Mouse (Mus musculus): ENCODE measurements around the gene Nfkbiz. TPM values are rescaled to one million over a fixed set of nuclear protein-coding genes. Genes with fewer than 3 reads are reported as not detected.

The Nfkbiz gene
- polyA plus RNA-seq, 2 experiments: 1.7 to 2.4 TPM

DNA sequence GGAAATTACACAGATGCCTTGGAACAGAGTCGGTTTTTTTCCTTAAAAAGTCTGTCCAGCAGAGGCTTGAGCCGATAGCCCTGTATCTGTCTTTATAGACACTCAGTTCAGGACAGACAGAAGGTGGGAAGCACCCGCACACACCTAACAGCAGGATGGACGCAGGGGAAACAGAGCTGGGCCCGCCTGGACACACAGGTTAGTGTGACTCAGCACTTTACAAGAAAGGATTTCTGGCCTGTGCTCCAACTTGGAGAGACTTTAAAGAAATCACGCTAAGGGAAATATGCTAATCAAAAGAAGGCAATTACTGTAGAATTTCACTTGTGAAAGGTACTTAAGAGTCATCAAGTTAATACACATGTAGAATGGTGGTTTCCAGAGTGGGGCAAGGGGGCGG, 54.3 kb downstream of the Nfkbiz start:
- H3K4me3 ChIP-seq (ENCODE audit: insufficient read depth in 1 of 2, low read depth in 2 of 2, low read length in 2 of 2): no peak overlapping the region
- peaks cover 0 to 3% of the 10 kb centered on the region in 2 experiments; a peak in 1 of 4 replicates for H3K4me1 ChIP-seq (replicated peaks; ENCODE audit: control insufficient read depth in 2 of 2, insufficient read depth in 2 of 2, low read length in 1 of 2)
- no peak for DNase-seq (ENCODE audit: low read depth in 3 of 3, low spot score in 3 of 3)
- H3K9me3 ChIP-seq (ENCODE audit: control insufficient read depth, low read length): no peaks in the 10 kb centered on the region
- TF ChIP-seq EP300 (IDR thresholded peaks at IDR 0.05; ENCODE audit: low read depth) (no peak), CTCF (IDR thresholded peaks at IDR 0.05; ENCODE audit: low read depth) (no peak)
- H3K27me3 ChIP-seq (ENCODE audit: control insufficient read depth, insufficient read depth, low read length): no peaks in the 10 kb centered on the region
- H3K27ac ChIP-seq: no peak overlapping the region
- ATAC-seq (ENCODE audit: insufficient read depth): no peak
- H3K9ac ChIP-seq (replicated peaks): no peak overlapping the region
- 72% methylated on average over 7 of the region's 7 CpGs for WGBS (ENCODE audit: insufficient replicate concordance)
- no peaks in the 10 kb centered on the region for H3K36me3 ChIP-seq (replicated peaks; ENCODE audit: control insufficient read depth, insufficient read depth, low read depth)
- H3K4me2 ChIP-seq (ENCODE audit: low read depth): no peak overlapping the region

DNA sequence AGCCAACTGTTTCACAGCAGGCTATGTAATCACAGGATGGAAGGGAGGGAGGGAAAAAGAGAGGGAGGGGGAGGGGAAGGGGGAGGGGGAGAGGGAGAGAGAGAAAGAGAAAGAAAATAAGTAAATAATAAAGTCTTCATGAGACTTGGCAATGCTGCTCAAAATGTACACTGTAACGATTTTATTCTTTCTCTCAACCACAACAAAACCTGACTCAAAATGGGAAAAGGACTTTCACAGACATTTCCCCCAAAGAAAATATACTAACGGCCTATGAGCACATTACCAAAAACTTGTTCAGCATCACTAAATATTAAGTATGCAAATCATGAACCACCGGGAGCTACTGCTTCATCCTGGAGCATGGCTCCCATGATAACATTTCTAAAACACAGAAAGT, 54.8 kb downstream of the Nfkbiz start:
- Histone ChIP-seq H3K4me1 (replicated peaks; ENCODE audit: control insufficient read depth in 2 of 2, insufficient read depth in 2 of 2, low read length in 1 of 2) (peaks cover 0 to 3% of the 10 kb centered on the region in 2 experiments; a peak in 1 of 4 replicates), H3K27me3 (ENCODE audit: control insufficient read depth, insufficient read depth, low read length) (no peaks in the 10 kb centered on the region), H3K4me3 (ENCODE audit: insufficient read depth in 1 of 2, low read depth in 2 of 2, low read length in 2 of 2) (no peak overlapping the region), H3K9ac (replicated peaks) (no peak overlapping the region), H3K9me3 (ENCODE audit: control insufficient read depth, low read length) (no peaks in the 10 kb centered on the region), H3K4me2 (ENCODE audit: low read depth) (no peak overlapping the region), H3K36me3 (replicated peaks; ENCODE audit: control insufficient read depth, insufficient read depth, low read depth) (no peaks in the 10 kb centered on the region), H3K27ac (no peak overlapping the region)
- TF ChIP-seq CTCF (IDR thresholded peaks at IDR 0.05; ENCODE audit: low read depth) (no peak), EP300 (IDR thresholded peaks at IDR 0.05; ENCODE audit: low read depth) (no peak)
- no peak for DNase-seq (ENCODE audit: low read depth in 3 of 3, low spot score in 3 of 3)
- 56% methylated on average over 3 of the region's 3 CpGs for WGBS (ENCODE audit: insufficient replicate concordance)
- no peak for ATAC-seq (ENCODE audit: insufficient read depth)

DNA sequence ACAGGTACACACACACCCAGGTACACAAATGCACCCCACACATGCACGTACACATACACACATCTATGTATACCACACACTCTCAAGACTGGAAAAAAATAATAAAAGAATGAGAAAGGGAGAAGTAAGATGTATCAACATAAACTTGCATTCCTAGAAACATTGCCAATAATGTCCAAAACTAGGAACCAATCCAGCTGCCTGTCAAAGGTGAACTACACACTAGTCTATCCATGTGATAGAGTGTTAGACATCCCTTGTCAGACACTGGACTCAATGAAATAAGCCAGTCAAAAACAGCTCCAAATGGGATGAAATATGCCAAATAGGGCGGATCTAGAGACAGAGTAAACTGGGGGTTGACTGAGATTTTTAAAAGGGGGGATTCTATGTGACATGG, 55.8 kb downstream of the Nfkbiz start:
- no peak for TF ChIP-seq EP300 (IDR thresholded peaks at IDR 0.05; ENCODE audit: low read depth)
- TF ChIP-seq CTCF (IDR thresholded peaks at IDR 0.05; ENCODE audit: low read depth): no peak
- H3K4me1 ChIP-seq (replicated peaks; ENCODE audit: control insufficient read depth in 2 of 2, insufficient read depth in 2 of 2, low read length in 1 of 2): peaks cover 0 to 3% of the 10 kb centered on the region in 2 experiments; a peak in 1 of 4 replicates
- DNase-seq (ENCODE audit: low read depth in 3 of 3, low spot score in 3 of 3) (no peak), ATAC-seq (ENCODE audit: insufficient read depth) (no peak)
- no peaks in the 10 kb centered on the region for H3K27me3 ChIP-seq (ENCODE audit: control insufficient read depth, insufficient read depth, low read length)
- H3K4me3 ChIP-seq (ENCODE audit: insufficient read depth in 1 of 2, low read depth in 2 of 2, low read length in 2 of 2): no peak overlapping the region
- H3K9me3 ChIP-seq (ENCODE audit: control insufficient read depth, low read length): no peaks in the 10 kb centered on the region
- H3K27ac ChIP-seq: no peak overlapping the region
- no peak overlapping the region for H3K4me2 ChIP-seq (ENCODE audit: low read depth)
- WGBS (ENCODE audit: insufficient replicate concordance): 50% methylated on average over 2 of the region's 2 CpGs
- H3K36me3 ChIP-seq (replicated peaks; ENCODE audit: control insufficient read depth, insufficient read depth, low read depth): no peaks in the 10 kb centered on the region
- no peak overlapping the region for H3K9ac ChIP-seq (replicated peaks)

DNA sequence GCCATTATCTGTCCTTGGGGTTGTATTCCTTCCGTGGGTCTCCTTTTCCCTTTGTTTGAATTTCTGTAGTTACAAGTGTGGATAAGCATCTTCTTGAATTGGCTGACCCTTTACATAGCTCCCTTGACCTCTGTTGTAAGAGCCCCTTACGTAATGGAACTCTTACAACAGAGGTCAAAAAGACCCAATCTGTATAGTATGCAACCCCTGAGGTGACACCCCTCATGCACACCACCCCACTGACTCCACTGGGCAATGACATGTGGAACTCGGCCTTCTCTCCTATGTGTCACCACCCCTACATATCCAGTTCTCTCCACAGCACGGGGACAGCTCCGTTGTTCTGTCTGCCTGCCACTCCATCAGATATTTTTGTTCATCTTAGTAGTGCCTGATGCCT, 56.9 kb downstream of the Nfkbiz start:
- Histone ChIP-seq H3K27me3 (ENCODE audit: control insufficient read depth, insufficient read depth, low read length) (no peaks in the 10 kb centered on the region), H3K36me3 (replicated peaks; ENCODE audit: control insufficient read depth, insufficient read depth, low read depth) (no peaks in the 10 kb centered on the region), H3K9me3 (ENCODE audit: control insufficient read depth, low read length) (no peaks in the 10 kb centered on the region), H3K4me3 (ENCODE audit: insufficient read depth in 1 of 2, low read depth in 2 of 2, low read length in 2 of 2) (no peak overlapping the region), H3K9ac (replicated peaks) (no peak overlapping the region), H3K4me1 (replicated peaks; ENCODE audit: control insufficient read depth in 2 of 2, insufficient read depth in 2 of 2, low read length in 1 of 2) (peaks cover 0 to 3% of the 10 kb centered on the region in 2 experiments; a peak in 1 of 4 replicates), H3K4me2 (ENCODE audit: low read depth) (no peak overlapping the region), H3K27ac (no peak overlapping the region)
- TF ChIP-seq EP300 (IDR thresholded peaks at IDR 0.05; ENCODE audit: low read depth): no peak
- TF ChIP-seq CTCF (IDR thresholded peaks at IDR 0.05; ENCODE audit: low read depth): no peak
- WGBS (ENCODE audit: insufficient replicate concordance): 47% methylated on average over 5 of the region's 5 CpGs
- peak; percentile 4 to 25 (median 20) for DNase-seq (ENCODE audit: low read depth in 3 of 3, low spot score in 3 of 3)
- peak; percentile 74 for ATAC-seq (ENCODE audit: insufficient read depth)

GRCm38 (mm10) chr16:55780958-55781558, 57.6 kb downstream of the Nfkbiz start:
- Histone ChIP-seq H3K27me3 (ENCODE audit: control insufficient read depth, insufficient read depth, low read length) (no peaks in the 10 kb centered on the region), H3K27ac (no peak overlapping the region)
- 41% methylated on average over 5 of the region's 5 CpGs for WGBS (ENCODE audit: insufficient replicate concordance)

More at GRCm38 (mm10) chr16:55780958-55781558, 57.6 kb downstream of the Nfkbiz start:
- no peak overlapping the region for H3K9ac ChIP-seq (replicated peaks)
- H3K36me3 ChIP-seq (replicated peaks; ENCODE audit: control insufficient read depth, insufficient read depth, low read depth): no peaks in the 10 kb centered on the region
- TF ChIP-seq EP300 (IDR thresholded peaks at IDR 0.05; ENCODE audit: low read depth) (no peak), CTCF (IDR thresholded peaks at IDR 0.05; ENCODE audit: low read depth) (no peak)
- DNase-seq (ENCODE audit: low read depth in 3 of 3, low spot score in 3 of 3) (no peak), ATAC-seq (ENCODE audit: insufficient read depth) (no peak)
- H3K4me3 ChIP-seq (ENCODE audit: insufficient read depth in 1 of 2, low read depth in 2 of 2, low read length in 2 of 2): no peak overlapping the region
- no peak overlapping the region for H3K4me2 ChIP-seq (ENCODE audit: low read depth)
- H3K4me1 ChIP-seq (replicated peaks; ENCODE audit: control insufficient read depth in 2 of 2, insufficient read depth in 2 of 2, low read length in 1 of 2): peaks cover 0 to 3% of the 10 kb centered on the region in 2 experiments; a peak in 1 of 4 replicates
- no peaks in the 10 kb centered on the region for H3K9me3 ChIP-seq (ENCODE audit: control insufficient read depth, low read length)

Data from liver, embryonic 14.5 days (tissue).